In the genomic region with DNA sequence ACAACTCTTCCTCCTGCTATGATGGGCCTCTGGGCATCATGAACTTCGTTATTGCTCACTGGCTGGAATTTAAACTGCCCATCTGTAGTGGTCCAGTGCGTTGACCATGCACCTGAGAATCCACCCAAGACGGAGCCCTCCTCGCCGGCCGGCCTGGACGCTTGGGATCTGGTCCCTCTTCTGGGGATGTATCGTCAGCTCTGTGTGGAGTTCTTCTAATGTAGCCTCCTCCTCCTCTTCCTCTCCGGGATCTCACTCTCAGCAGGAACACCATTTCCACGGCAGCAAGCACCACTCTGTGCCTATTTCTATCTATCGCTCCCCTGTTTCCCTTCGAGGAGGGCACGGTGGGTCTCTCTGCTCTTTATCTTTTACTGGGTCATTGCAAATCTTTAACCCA, we compare ENCODE assay signal across 9 mouse cellular contexts.
DNase-seq lines count a peak whose midpoint lies in the region; ATAC-seq and TF ChIP-seq lines count a peak whose summit lies in the region.
"Had no signal": no experiment of that assay in that cellular context is flagged by ENCODE, and none has a peak within 500 bp of the region (broad histone marks: within the 10 kb centered on the region; RNA-seq: fewer than 3 reads in every experiment).

No protein-coding gene starts in this region.

- ATAC-seq in lung, embryonic 15.5 days (ENCODE audit: borderline replicate concordance, extremely low read depth, low FRiP score, low TSS enrichment), result no peak
- ATAC-seq in forebrain, embryonic 11.5 days (replicated peaks; ENCODE audit: low FRiP score), result no peak
- no peak for ATAC-seq in limb, embryonic 14.5 days (ENCODE audit: low FRiP score, low read depth)
- ATAC-seq: Patski had no signal

- H3K27me3 ChIP-seq in lung, embryonic 15.5 days, result peaks cover 6% of the 10 kb centered on the region
- peaks cover 11% of the 10 kb centered on the region for H3K27me3 ChIP-seq in forebrain, embryonic 11.5 days (ENCODE audit: control insufficient read depth, insufficient read depth, low read length)
- peaks cover 8% of the 10 kb centered on the region; the same call in 1 of the 2 replicates for H3K27me3 ChIP-seq in limb, embryonic 14.5 days (ENCODE audit: control insufficient read depth, insufficient read depth, low read length)
- H3K27me3 ChIP-seq: Patski had no signal

- H3K4me3 ChIP-seq in lung, embryonic 15.5 days, result peak overlapping the region; percentile 49
- H3K4me3 ChIP-seq in forebrain, embryonic 11.5 days (ENCODE audit: low read depth, low read length), result 0 out of 2 replicates have a peak overlapping the region, but pooled peaks have one; percentile 9
- H3K4me3 ChIP-seq in limb, embryonic 14.5 days (replicated peaks; ENCODE audit: low read length), result peak overlapping the region; percentile 41

- no peak for TF ChIP-seq POLR2A in limb, embryonic 14.5 days (IDR thresholded peaks at IDR 0.05; ENCODE audit: borderline replicate concordance, extremely low read depth, insufficient read depth, insufficient read length)

- H3K36me3 ChIP-seq in lung, embryonic 15.5 days, result no peaks in the 10 kb centered on the region
- H3K36me3 ChIP-seq in forebrain, embryonic 11.5 days (ENCODE audit: control insufficient read depth, insufficient read depth, low read length), result no peaks in the 10 kb centered on the region
- H3K36me3 ChIP-seq in limb, embryonic 14.5 days (ENCODE audit: control insufficient read depth, insufficient read depth, low read length), result no peaks in the 10 kb centered on the region

- H3K9me3 ChIP-seq in lung, embryonic 15.5 days, result no peaks in the 10 kb centered on the region
- no peaks in the 10 kb centered on the region for H3K9me3 ChIP-seq in forebrain, embryonic 11.5 days (ENCODE audit: control insufficient read depth, low read length)
- 0 out of 2 replicates have a peak, but pooled peaks cover 2% of the 10 kb centered on the region for H3K9me3 ChIP-seq in limb, embryonic 14.5 days (ENCODE audit: control insufficient read depth, low read length)

- no peak overlapping the region for H3K9ac ChIP-seq in lung, embryonic 15.5 days
- no peak overlapping the region for H3K9ac ChIP-seq in forebrain, embryonic 11.5 days (ENCODE audit: low read length)
- H3K9ac ChIP-seq in limb, embryonic 14.5 days (ENCODE audit: low read depth, low read length, severe bottlenecking), result no peak overlapping the region; the same call in 1 of the 2 replicates

- H3K27ac ChIP-seq in lung, embryonic 15.5 days, result no peak overlapping the region
- H3K27ac ChIP-seq in forebrain, embryonic 11.5 days (ENCODE audit: low read depth, low read length), result no peak overlapping the region
- H3K27ac ChIP-seq in limb, embryonic 14.5 days (replicated peaks; ENCODE audit: low read depth, low read length), result no peak overlapping the region

- no peak for DNase-seq in lung, adult 18-20 months
- DNase-seq in forebrain, embryonic 11.5 days (ENCODE audit: low spot score), result peak; percentile 51
- DNase-seq in limb, embryonic 14.5 days (ENCODE audit: low spot score), result no peak
- no peak for DNase-seq in embryo, embryonic 11 days
- no peak for DNase-seq in adrenal gland, adult 2 months
- no peak for DNase-seq in urinary bladder, postnatal 25 days (ENCODE audit: low spot score)
- DNase-seq: kidney, adult 8-10 months had no signal

- H3K4me1 ChIP-seq in lung, embryonic 15.5 days, result peaks cover 16% of the 10 kb centered on the region
- peaks cover 6% of the 10 kb centered on the region for H3K4me1 ChIP-seq in forebrain, embryonic 11.5 days (replicated peaks; ENCODE audit: control insufficient read depth, insufficient read depth, low read length)
- H3K4me1 ChIP-seq in limb, embryonic 14.5 days (ENCODE audit: control insufficient read depth, insufficient read depth, low read length), result 0 out of 2 replicates have a peak, but pooled peaks cover 7% of the 10 kb centered on the region

- WGBS in lung, embryonic 15.5 days, result 19% methylated on average over 13 of the region's 13 CpGs
- WGBS in forebrain, embryonic 11.5 days, result 6% methylated on average over 13 of the region's 13 CpGs
- 16% methylated on average over 13 of the region's 13 CpGs for WGBS in limb, embryonic 14.5 days

- H3K4me2 ChIP-seq in lung, embryonic 15.5 days, result peak overlapping the region; percentile 84
- H3K4me2 ChIP-seq in forebrain, embryonic 11.5 days (ENCODE audit: low read depth, low read length, severe bottlenecking), result peak overlapping the region; percentile 90; the same call in 1 of the 2 replicates
- H3K4me2 ChIP-seq in limb, embryonic 14.5 days (replicated peaks; ENCODE audit: low read depth, low read length, severe bottlenecking), result peak overlapping the region; percentile 73
